Mouse (Mus musculus) urinary bladder, adult 18-20 months (tissue): Measurements from ENCODE around the gene Mprip.
"Not testable (repeated sequence)": the region's sequence is repeated elsewhere in the genome, so short reads cannot be mapped to it uniquely, and the experiment has no call there.

Experiments used
- DNase-seq, 2 experiments: peaks; one replicate each; pipeline ENCODE4 v3.0.0; 2022; ENCODE audit warnings: low spot score in 2 of 2, mixed read lengths in 2 of 2

Mprip gene

GRCm38 (mm10) chr11:59653547-59653946 is 7.6 kb upstream of the Mprip start:
- DNase-seq: no peak

DNA sequence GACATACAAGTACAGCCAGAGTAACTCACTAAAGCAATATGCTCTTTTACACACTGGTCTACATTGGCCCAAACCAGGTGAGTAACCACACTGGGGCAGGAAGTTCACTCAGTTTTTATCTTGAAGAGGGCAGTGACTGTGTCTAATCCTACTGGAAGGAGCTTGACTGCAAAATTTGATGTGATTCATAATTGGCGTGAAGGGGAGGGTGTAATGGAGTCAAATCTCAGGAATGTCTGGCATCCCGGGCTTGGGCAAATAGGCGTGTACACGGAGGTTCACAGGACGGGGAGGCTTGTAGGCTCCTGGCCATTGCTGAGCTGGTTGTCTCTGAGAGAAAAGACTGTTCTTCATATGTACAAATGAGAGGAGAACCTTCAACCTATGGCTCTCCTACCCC is 5.8 kb upstream of the Mprip start:
- DNase-seq: peak in 1 of 2 experiments; percentile 67

GRCm38 (mm10) chr11:59656016-59656415 is 5.1 kb upstream of the Mprip start:
- DNase-seq: no peak

DNA sequence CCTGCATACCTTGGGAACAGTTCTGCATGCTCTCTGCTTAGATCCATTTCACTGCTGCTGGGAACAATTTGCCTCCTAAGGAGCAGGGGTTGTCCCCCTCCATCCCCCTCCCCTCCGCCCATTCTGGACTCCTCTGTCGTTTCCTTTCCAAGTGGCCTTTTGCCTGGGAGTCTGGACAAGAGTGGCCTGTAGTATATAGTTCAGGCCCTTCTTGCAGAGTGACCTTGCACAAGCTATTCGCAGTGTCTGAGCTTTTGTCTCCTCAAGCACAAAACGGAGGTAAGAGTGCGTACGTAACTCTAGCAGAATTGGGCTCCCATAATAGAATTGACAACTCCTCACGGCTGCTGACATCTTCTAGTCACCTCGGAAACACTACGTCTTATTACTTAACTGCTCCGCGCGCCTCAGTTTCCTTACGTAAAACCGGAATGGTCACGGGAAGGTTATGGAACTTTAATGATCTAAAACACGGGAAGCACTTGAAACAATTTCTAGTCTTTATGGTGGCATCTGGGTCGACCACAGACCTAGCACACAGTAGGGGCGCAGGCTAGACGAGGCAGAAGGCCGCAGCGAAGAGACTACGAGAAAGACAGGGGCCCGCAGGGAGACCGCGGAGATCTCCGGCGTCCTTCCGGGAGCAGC is 620 bp downstream of the Mprip start:
- no peak for DNase-seq

GRCm38 (mm10) chr11:59662249-59662788 is 1.2 kb downstream of the Mprip start:
- DNase-seq: peak; percentile 90 to 95

DNA sequence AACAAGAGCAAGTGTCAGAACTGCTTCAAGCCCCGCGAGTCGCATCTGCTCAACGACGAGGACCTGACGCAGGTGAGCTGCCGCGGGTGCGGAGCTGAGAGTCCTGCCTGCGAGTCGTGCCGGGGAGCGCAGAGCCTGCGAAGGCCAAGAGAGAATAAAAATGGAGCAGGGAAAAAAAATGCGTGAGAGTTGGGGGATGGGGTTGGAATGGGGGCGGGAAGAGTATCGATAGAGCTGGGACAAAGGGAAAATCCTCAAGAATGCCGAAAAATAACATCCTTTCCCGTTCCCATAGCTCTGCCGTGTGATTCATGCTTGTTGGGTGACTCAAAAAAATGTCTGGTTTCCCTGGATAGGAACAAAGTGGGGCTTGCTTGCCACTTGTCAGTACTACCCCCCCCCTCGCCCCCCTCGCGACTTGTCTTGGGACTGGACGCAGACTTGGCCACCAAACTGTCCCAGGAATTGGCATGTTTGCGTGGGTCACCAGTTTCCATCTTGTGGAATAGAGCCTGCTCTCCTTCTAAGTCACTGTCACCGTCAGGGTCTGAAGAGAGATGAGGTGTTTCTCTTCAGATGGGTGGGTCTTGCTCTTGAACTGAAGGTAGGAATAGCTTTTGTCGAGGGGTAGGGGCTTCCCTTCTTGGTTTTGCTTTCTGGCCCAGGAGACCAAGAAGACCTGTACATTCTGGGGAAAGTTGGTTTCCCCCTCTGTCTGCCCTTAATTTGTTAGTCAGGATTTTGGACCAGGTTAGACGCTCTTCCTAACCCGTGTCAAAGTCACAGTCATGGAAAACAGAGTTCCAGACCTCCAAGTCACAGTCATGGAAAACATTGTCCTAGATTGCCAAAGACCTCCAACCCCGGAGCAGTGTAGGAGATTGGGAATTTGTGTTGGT is 2.0 kb downstream of the Mprip start:
- no peak for DNase-seq

GRCm38 (mm10) chr11:59663776-59664320 is 2.7 kb downstream of the Mprip start:
- DNase-seq: no peak

DNA sequence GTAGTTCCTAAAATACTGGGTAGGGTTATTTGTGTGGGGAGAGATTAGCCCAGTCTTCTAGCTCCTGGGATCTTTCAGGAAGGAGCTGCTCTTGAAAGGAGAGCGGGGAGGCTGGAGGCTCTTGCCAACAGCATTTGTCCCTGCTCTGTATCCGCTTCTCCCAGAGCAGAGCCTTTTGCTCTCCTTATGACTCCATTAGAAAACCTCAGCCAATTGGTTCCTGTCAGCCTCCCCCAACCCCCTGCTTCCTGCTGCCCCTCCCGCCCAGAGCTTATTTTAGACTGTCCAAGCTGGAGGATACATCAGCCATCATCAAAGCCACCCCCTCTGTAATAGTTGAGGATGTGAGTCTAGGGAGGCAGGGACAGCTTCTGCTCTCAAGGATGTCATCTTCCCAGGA is 3.7 kb downstream of the Mprip start:
- no peak for DNase-seq

DNA sequence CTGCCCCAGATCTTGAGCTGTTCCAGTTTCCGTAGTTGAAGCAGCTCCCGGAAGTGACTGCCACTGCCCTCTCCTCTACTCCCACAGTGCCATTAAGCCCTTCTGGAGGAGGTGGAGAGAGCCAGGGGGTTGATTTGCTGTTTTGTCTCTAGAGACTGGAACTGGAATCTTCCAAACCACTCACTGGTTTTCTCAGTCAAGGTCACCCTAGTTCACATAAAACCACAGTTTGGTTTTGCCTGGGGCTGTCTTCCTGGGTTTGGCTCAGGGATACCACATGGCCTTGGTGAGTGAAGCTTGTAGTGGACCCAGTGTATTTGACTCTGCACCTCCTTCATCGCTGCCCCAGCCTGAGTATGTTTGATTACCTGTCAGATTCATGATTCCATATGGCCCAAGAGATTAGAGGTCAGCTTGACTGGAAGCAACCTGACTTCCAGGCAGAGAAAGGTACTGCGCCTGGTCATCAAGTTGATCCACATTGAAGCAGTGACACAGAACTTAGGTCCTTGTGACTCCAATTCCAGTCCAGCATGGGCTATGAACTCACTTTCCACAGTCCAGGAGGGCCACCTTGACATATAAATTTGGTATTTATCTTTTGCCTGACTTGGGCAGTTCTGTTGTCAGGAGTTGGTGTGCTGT is 10.1 kb downstream of the Mprip start:
- DNase-seq: no peak

GRCm38 (mm10) chr11:59674013-59674412 is 12.9 kb downstream of the Mprip start:
- no peak for DNase-seq

DNA sequence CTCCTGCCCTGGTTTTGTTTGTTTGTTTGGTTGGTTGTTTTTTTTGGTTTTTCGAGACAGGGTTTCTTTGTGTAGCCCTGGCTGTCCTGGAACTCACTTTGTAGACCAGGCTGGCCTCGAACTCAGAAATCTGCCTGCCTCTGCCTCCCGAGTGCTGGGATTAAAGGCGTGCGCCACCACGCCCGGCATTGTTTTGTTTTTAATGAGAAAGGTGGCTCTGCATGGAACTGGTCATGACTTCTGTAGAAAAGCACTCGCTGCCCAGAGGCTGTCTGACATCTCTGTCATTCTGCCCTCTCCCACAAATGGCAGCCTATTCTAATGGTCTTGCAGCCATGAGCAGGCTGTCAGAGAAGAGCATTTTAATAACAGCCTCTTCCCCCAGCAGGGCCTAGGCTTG is 13.6 kb downstream of the Mprip start:
- not testable (repeated sequence) for DNase-seq

DNA sequence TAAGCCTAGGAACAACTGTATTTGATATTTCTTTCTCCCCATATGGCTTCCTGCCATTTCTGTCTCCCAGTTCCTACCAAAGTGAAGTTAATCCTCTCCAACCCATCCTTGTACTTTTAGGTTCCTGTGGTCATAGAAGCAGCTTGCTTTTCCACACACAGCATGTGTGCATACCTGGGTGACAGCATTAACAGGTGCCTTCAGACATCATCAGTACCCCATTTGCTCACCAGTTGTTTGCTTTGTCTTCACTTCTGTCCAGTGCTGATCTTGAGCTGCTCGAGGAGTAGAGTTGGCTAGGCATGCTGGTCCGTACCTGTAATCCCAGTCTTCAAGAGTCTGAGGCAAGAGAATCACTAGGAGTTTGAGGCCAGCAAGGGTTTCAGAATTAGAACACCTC is 16.7 kb downstream of the Mprip start:
- no peak for DNase-seq

DNA sequence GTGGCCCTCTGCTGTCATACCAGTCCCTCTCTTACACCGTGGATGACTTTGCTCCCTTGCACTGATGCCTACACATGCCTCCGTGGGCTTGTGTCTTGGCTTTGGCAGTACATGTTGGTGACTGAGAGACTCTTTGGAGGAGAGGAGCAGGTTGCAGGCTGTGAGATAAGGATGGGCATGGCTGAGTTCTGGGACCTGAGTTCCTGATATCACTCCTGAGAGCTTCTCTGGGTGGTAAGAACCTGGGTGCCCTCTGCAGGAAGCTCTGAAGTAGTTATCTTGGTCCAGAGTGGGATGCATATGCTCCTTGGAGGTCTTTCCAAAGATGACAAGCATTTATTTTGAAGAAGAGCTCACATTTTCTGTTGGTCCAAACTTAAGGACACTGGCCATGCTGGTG is 17.6 kb downstream of the Mprip start:
- DNase-seq: no peak

DNA sequence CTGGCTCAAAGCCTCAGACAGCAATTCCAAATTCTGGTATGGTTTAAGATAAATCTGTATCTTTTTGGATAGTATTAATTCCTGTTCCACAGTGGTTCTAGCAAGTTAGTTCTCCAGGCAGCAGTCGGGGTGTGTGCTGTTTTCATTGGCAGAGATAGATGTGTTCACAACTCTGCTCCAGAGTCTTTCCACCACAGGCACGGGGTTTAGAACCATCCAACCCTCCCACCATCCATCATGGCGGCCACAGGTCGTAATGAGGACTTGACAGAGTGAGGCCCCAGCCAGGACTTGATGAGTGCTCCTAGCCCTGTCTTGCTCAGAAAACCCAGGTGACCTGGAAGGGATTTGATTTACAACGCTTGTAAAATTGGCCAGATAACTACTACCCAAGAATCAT is 19.0 kb downstream of the Mprip start:
- no peak for DNase-seq

- no peak for DNase-seq
Measured at GRCm38 (mm10) chr11:59684956-59685355, 23.9 kb downstream of the Mprip start.

GRCm38 (mm10) chr11:59694533-59694932 is 33.4 kb downstream of the Mprip start:
- no peak for DNase-seq

DNA sequence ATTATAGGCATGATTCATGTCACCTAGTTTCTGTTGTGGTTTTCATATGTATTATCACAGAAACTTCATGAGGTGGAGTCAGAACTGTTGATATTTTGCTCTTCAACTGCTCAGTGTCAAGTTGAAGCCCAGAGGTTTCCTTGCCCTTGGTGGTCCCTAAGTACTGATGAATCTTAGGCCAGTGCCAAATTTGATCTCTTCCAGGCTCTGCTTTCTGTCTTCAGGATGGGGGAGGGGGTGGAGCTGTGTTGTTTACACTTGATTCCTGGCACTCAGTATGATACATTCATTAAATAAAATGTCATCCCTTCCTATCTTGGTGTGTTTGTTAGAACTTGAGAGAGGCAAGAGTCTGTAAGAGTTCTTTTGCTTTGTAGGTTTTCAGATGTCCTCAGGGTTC is 34.4 kb downstream of the Mprip start:
- DNase-seq: no peak

- no peak for DNase-seq
Measured at GRCm38 (mm10) chr11:59697572-59697971, 36.5 kb downstream of the Mprip start.

- DNase-seq: no peak
Measured at GRCm38 (mm10) chr11:59700787-59701186, 39.7 kb downstream of the Mprip start.

GRCm38 (mm10) chr11:59705113-59705512 is 44.0 kb downstream of the Mprip start:
- no peak for DNase-seq

GRCm38 (mm10) chr11:59707481-59707880 is 46.4 kb downstream of the Mprip start:
- no peak for DNase-seq
